ENCODE assay signal across 1 mouse cellular context in the genomic region with DNA sequence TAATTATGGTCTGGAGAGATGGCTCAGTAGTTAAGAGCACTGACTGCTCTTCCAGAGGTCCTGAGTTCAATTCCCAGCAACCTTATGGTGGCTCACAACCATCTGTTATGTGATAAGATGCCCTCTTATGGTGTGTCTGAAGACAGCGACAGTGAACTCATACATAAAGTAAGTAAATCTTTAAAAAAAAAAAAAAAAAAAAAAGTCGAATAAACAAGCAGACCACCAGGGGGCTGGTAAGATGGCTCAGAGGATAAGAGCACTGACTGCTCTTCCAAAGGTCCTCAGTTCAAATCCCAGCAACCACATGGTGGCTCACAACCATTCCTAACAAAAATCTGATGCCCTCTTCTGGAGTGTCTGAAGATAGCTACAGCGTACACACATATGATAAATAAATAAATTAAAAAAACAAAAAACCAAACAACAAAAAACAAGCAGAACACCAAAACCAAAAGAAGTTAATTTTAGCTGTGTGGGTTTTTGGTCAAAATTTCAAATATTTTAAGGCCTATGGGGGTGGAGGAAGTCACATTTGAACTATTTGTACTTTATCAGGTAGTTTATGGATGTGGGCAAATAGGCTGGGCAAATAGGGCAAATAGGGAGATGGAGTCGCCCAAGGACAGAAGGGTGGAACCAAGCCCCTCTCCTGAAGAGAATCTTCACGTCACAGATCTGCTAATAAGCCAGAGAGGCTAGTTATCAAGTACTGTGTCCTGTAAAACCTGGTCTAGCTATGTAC.
TF ChIP-seq lines count a peak whose summit lies in the region.

No protein-coding gene starts in this region.

TF ChIP-seq in CH12.LX, 34 proteins besides CTCF, POLR2A, EP300 and RAD21:
- peak; percentile 80 for TF ChIP-seq ZNF384 (IDR thresholded peaks at IDR 0.05; ENCODE audit: low read depth, low read length)
